Mouse (Mus musculus) embryonic facial prominence, embryonic 15.5 days (tissue): ENCODE measurements around the gene Iars. TPM values are rescaled to one million over a fixed set of nuclear protein-coding genes. Genes with fewer than 3 reads are reported as not detected.
A peak's percentile ranks its signal among the peaks of the same experiment; 100 is the strongest.

Experiments used
- ATAC-seq: fragments of 200-750 bp; cut with Nextera tagmentation; 2 replicates; pipeline ENCODE4 v1.8.0; 2017; ENCODE audit warnings: low read depth, moderate TSS enrichment; ENCODE audit not compliant: insufficient number of reproducible peaks, low FRiP score, low TSS enrichment
- H3K27ac ChIP-seq: fragments of 300-500 bp; sonication (generic); replicated peaks from 2 replicates; pipeline ENCODE4 v1.5.1; 2015; ENCODE audit warnings: mild to moderate bottlenecking, inconsistent platforms
- H3K27me3 ChIP-seq: fragments of 300-500 bp; sonication (generic); 2 replicates; pipeline ENCODE4 v1.6.1; 2015; ENCODE audit warnings: inconsistent platforms
- H3K36me3 ChIP-seq: fragments of 300-500 bp; sonication (generic); 2 replicates; pipeline ENCODE4 v1.6.1; 2015; ENCODE audit warnings: mild to moderate bottlenecking, inconsistent platforms
- H3K4me1 ChIP-seq: fragments of 300-500 bp; sonication (generic); 2 replicates; pipeline ENCODE4 v1.6.1; 2015; ENCODE audit warnings: inconsistent platforms
- H3K4me2 ChIP-seq: fragments of 300-500 bp; sonication (generic); replicated peaks from 2 replicates; pipeline ENCODE4 v1.6.1; 2015; ENCODE audit warnings: mild to moderate bottlenecking, inconsistent platforms
- H3K4me3 ChIP-seq: fragments of 300-500 bp; sonication (generic); replicated peaks from 2 replicates; pipeline ENCODE4 v1.5.1; 2015; ENCODE audit warnings: mild to moderate bottlenecking, inconsistent platforms
- H3K9ac ChIP-seq: fragments of 300-500 bp; sonication (generic); 2 replicates; pipeline ENCODE4 v1.6.1; 2015; ENCODE audit warnings: inconsistent platforms
- H3K9me3 ChIP-seq: fragments of 300-500 bp; sonication (generic); replicated peaks from 2 replicates; pipeline ENCODE4 v1.6.1; 2016; ENCODE audit warnings: inconsistent platforms
- WGBS: fragments of 180-500 bp; shearing (Covaris S2); methylation state at CpG from one replicate; pipeline ENCODE4 v1.1.7; 2015; 5-methylcytosine and 5-hydroxymethylcytosine counted together
- polyA plus RNA-seq: library from polyadenylated mRNA; unstranded; fragments of >200 nt; fragmentation: Nextera tagmentation; extraction: Ambion mirVana; gene quantifications from 2 replicates; pipeline ENCODE4 v1.2.1, GENCODE M21; 2015

Gene Iars
- polyA plus RNA-seq, result 59.6 and 62.8 TPM in 2 replicates

- Histone ChIP-seq H3K4me1 (peaks cover 12% of the 10 kb centered on the region), H3K27me3 (no peaks in the 10 kb centered on the region), H3K27ac (peak within 1 kb of the TSS; percentile 79), H3K9ac (peak within 1 kb of the TSS; percentile 75), H3K4me3 (peak within 1 kb of the TSS; percentile 96), H3K9me3 (no peaks in the 10 kb centered on the region), H3K4me2 (peak within 1 kb of the TSS; percentile 78), H3K36me3 (peaks cover 5% of the 10 kb centered on the region)
- peak; percentile 99 for ATAC-seq
- WGBS, result 6% methylated on average over 26 of the region's 26 CpGs
Observed at GRCm38 (mm10) chr13:49681351-49682232, at the start of gene Iars. Iars (plus strand) TSS chr13:49682100.

GRCm38 (mm10) chr13:49639965-49640364 lies 41.9 kb upstream of the Iars start:
- no peak overlapping the region for H3K4me3 ChIP-seq
- H3K36me3 ChIP-seq, result no peaks in the 10 kb centered on the region
- H3K27ac ChIP-seq, result no peak overlapping the region
- ATAC-seq, result no peak
- no peaks in the 10 kb centered on the region for H3K4me1 ChIP-seq
- H3K4me2 ChIP-seq, result no peak overlapping the region
- no peaks in the 10 kb centered on the region for H3K9me3 ChIP-seq
- no peaks in the 10 kb centered on the region for H3K27me3 ChIP-seq
- 91% methylated on average over 2 of the region's 2 CpGs for WGBS
- H3K9ac ChIP-seq, result no peak overlapping the region

- 53% methylated on average over 6 of the region's 6 CpGs for WGBS
- Histone ChIP-seq H3K4me2 (no peak overlapping the region), H3K9ac (no peak overlapping the region), H3K27ac (no peak overlapping the region), H3K9me3 (no peaks in the 10 kb centered on the region), H3K4me3 (no peak overlapping the region), H3K27me3 (no peaks in the 10 kb centered on the region), H3K4me1 (no peaks in the 10 kb centered on the region), H3K36me3 (no peaks in the 10 kb centered on the region)
- ATAC-seq, result no peak
Observed at GRCm38 (mm10) chr13:49642650-49643049, 39.2 kb upstream of the Iars start.

GRCm38 (mm10) chr13:49643669-49644362 lies 38.1 kb upstream of the Iars start:
- Histone ChIP-seq H3K4me1 (no peaks in the 10 kb centered on the region), H3K4me3 (no peak overlapping the region), H3K9me3 (no peaks in the 10 kb centered on the region), H3K27ac (no peak overlapping the region; the same call in 1 of the 2 replicates), H3K27me3 (no peaks in the 10 kb centered on the region), H3K9ac (no peak overlapping the region), H3K4me2 (no peak overlapping the region), H3K36me3 (no peaks in the 10 kb centered on the region)
- no peak for ATAC-seq

- H3K36me3 ChIP-seq, result no peaks in the 10 kb centered on the region
- no peak overlapping the region for H3K9ac ChIP-seq
Observed at GRCm38 (mm10) chr13:49644731-49645529, 37.0 kb upstream of the Iars start.

GRCm38 (mm10) chr13:49646019-49646418 lies 35.9 kb upstream of the Iars start:
- Histone ChIP-seq H3K27me3 (no peaks in the 10 kb centered on the region), H3K4me3 (no peak overlapping the region), H3K4me2 (no peak overlapping the region), H3K9me3 (no peaks in the 10 kb centered on the region), H3K9ac (no peak overlapping the region), H3K27ac (no peak overlapping the region), H3K36me3 (no peaks in the 10 kb centered on the region), H3K4me1 (no peaks in the 10 kb centered on the region)
- 84% methylated on average over 1 of the region's 1 CpGs for WGBS
- no peak for ATAC-seq

More at GRCm38 (mm10) chr13:49644731-49645529, 37.0 kb upstream of the Iars start:
- Histone ChIP-seq H3K4me3 (no peak overlapping the region), H3K4me2 (no peak overlapping the region), H3K27ac (no peak overlapping the region; the same call in 1 of the 2 replicates), H3K4me1 (no peaks in the 10 kb centered on the region), H3K27me3 (no peaks in the 10 kb centered on the region), H3K9me3 (no peaks in the 10 kb centered on the region)
- 39% methylated on average over 2 of the region's 2 CpGs for WGBS
- no peak for ATAC-seq

- ATAC-seq, result no peak
- Histone ChIP-seq H3K9me3 (no peaks in the 10 kb centered on the region), H3K4me1 (peaks cover 18% of the 10 kb centered on the region), H3K27ac (no peak overlapping the region), H3K4me3 (peak overlapping the region; percentile 71), H3K36me3 (peaks cover 5% of the 10 kb centered on the region; the same call in 1 of the 2 replicates), H3K4me2 (peak overlapping the region; percentile 91), H3K27me3 (no peaks in the 10 kb centered on the region), H3K9ac (no peak overlapping the region)
- WGBS, result 25% methylated on average over 2 of the region's 2 CpGs
Observed at GRCm38 (mm10) chr13:49651136-49651535, 30.8 kb upstream of the Iars start.

GRCm38 (mm10) chr13:49651781-49652351 lies 30.0 kb upstream of the Iars start:
- Histone ChIP-seq H3K36me3 (peaks cover 6% of the 10 kb centered on the region; the same call in 1 of the 2 replicates), H3K9ac (peak overlapping the region; percentile 35), H3K4me1 (peaks cover 18% of the 10 kb centered on the region), H3K4me3 (peak overlapping the region; percentile 71), H3K27me3 (no peaks in the 10 kb centered on the region), H3K9me3 (no peaks in the 10 kb centered on the region), H3K27ac (0 out of 2 replicates have a peak overlapping the region, but pooled peaks have one; percentile 76), H3K4me2 (peak overlapping the region; percentile 91)
- ATAC-seq, result no peak
- 0% methylated on average over 4 of the region's 4 CpGs for WGBS

GRCm38 (mm10) chr13:49652481-49653179 lies 29.3 kb upstream of the Iars start, which contains the start of the genes Cenpp and Nol8:
Cenpp (minus strand) TSS chr13:49652785.
Nol8 (plus strand) TSS chr13:49653078.
- H3K4me1 ChIP-seq, result peaks cover 18% of the 10 kb centered on the region
- H3K9ac ChIP-seq, result peak within 1 kb of the TSS; percentile 35
- ATAC-seq, result peak; percentile 99
- no peaks in the 10 kb centered on the region for H3K9me3 ChIP-seq
- H3K4me2 ChIP-seq, result peak within 1 kb of the TSS; percentile 91
- H3K27me3 ChIP-seq, result no peaks in the 10 kb centered on the region
- H3K4me3 ChIP-seq, result peak within 1 kb of the TSS; percentile 71
- H3K36me3 ChIP-seq, result peaks cover 8% of the 10 kb centered on the region; the same call in 1 of the 2 replicates
- peak within 1 kb of the TSS; percentile 76; the same call in 1 of the 2 replicates for H3K27ac ChIP-seq
- WGBS, result under 1% methylated on average over 68 of the region's 68 CpGs

GRCm38 (mm10) chr13:49653180-49653541 lies 28.7 kb upstream of the Iars start:
- peak; percentile 80 for ATAC-seq
- H3K27ac ChIP-seq, result peak overlapping the region; percentile 76; the same call in 1 of the 2 replicates
- H3K4me2 ChIP-seq, result peak overlapping the region; percentile 91
- peak overlapping the region; percentile 71 for H3K4me3 ChIP-seq
- WGBS, result under 1% methylated on average over 16 of the region's 16 CpGs
- no peaks in the 10 kb centered on the region for H3K9me3 ChIP-seq
- H3K4me1 ChIP-seq, result peaks cover 18% of the 10 kb centered on the region
- peaks cover 8% of the 10 kb centered on the region; the same call in 1 of the 2 replicates for H3K36me3 ChIP-seq
- no peaks in the 10 kb centered on the region for H3K27me3 ChIP-seq
- H3K9ac ChIP-seq, result peak overlapping the region; percentile 35
